Mouse (Mus musculus) urinary bladder, postnatal 14 days (tissue): Measurements from ENCODE around the gene Afmid.

Source experiments
- DNase-seq: peaks from one replicate; pipeline ENCODE4 v3.0.0; 2021; ENCODE audit warnings: low spot score

Afmid gene

DNA sequence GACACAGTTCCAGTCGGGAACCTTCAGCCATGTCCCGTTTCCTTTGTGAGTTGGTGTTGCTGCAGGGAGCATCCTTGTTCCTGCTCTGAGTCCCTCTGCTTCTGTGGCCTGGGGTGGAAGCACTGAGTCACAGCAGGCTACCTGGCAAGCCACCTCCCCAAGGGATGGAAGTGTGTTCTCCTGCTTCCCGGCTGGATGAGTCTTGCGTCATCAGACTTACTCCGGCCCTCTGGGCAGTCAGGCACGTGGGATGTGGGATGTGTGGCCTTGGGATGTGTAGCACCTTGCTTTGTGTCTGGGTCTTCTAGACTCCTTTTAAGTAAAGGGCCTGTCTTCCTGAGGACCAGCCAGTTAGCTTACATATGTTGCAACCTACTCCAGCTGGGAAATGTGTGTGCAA, 54.0 kb downstream of the Afmid start:
- DNase-seq = no peak

DNA sequence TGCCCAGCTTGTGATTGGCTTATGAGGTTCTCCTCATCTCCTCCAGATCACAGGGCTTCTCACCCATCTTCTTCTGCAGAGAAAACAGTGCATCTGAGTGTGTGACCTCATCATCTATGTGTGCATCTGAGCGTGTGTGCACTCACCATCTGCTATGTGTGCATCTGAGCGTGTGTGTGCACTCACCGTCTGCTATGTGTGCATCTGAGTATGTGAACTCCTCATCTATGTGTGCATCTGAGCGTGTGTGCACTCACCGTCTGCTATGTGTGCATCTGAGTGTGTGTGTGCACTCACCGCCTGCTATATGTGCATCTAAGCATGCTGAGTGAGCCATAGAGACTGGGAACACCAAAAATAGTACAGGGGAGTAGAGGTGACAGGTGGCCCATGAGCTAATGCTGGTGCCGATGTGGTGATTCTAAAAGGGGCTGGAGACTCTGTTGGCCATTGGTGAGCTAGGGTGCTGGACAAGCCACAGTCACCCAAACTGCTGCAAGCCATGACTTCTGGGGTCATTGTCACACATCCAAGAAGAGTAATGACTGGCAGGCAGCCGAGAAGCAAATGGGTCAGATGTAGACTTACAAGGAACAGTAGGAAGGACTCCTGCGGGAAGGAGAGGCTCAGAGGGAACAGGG, 54.7 kb downstream of the Afmid start:
- DNase-seq = no peak

DNA sequence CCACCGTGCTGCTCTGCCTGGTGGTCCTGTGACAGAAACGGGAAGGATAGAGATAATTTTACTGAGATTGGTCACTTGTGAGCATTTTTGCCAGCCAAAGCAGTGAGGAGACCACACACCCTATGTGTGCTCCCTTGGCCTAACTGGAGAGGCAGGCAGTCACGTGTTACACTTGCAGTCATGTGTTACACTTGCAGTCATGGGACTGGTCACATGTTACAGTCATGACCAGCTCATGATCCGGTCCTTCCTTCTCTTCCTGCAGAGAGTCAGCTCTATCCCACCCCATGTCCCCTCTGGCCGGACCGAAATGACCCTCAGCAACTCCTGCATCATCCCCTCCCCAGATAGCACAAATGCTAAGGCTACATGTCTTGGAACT, 55.2 kb downstream of the Afmid start:
- DNase-seq = no peak

DNA sequence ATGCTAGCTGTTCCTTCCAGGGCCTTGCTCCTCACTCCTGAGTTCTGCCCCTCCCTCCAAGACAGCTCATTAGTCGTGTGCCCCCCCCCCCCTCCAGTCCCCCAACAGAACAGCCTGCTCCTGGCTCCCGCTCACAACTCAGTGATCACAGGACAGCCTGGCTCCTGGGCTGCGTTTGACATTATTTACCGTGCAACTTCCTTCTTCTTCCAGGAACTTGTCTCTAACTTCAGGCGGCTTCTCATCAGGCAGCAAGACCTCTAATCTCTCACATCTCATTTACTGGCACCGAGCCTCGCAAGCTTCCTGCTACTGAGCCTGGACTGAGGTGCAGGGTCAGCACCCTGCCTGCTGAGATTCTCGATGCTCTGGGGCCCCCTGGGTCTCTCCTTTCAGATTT, 56.1 kb downstream of the Afmid start:
- DNase-seq = peak; percentile 74

DNA sequence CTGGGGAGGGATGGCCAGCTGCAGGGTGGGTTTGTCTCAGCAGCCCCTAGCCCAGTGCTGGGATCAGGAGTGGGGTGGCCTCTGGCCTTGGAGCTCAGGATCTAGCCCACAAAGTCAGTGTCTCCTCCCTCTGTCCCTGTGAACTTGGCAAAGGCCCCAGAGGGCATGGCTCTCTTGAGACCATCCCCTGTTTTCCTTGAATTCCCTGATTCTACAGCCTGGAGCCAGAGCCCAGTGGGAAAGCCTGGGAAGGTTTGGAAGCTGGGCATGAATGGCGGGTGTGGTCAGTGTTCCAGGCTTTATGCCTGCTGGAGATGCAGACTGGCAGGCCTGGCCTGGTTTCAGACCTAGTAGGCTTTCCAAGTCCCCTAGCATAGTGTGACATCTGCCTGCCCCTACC, 56.5 kb downstream of the Afmid start:
- DNase-seq = no peak

DNA sequence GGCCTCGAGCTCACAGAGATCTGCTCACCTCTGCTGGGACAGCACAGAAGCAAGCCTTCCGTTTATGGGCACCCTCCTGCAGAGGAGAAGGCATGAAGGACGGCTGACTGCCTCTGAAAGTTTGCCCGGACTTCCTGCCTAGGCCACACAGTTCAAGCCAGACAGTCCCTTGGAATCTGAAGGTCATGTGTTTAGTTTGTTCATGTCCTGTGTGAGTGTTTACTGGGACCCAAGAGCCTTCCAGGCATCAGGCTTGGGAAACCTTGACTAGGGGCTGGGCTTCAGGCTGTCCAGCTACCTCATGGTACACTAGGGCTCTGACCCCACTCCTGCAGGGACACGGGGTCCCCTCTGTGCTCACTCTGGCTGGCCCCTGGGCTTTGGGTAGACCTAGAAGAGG, 60.3 kb downstream of the Afmid start:
- no peak for DNase-seq

DNA sequence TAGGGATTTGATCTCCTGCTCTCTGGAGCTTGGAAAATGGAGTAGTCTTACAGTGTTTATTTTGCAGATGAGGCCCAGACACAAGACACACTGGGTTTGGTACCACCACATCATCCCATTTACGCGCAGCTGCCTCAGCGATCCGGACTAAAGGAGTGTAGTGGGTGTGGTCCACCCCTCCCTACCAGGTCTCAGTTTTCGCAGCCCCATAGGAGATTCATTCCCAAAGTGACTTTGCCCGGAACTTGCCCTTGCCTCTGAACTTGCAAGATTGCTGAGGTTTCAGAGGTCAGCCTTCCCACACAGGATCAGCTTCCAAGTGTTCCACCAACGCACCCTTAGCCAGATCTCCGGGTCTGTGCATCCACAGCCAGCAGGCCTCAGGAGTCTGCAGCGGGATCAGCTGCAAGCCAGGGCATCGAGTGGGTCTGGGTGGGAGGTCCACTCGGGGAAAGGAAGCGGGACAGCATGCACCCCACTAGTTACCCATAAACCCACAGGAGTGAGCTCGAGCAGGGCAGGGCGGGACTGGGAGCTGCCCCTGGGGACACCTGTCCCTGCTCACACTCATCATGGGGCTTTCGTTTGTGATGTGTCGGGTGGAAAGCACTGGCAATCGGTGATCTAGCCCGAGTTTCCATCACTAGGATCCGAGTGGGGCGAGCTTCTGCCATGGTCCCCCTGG, 62.6 kb downstream of the Afmid start:
- no peak for DNase-seq

DNA sequence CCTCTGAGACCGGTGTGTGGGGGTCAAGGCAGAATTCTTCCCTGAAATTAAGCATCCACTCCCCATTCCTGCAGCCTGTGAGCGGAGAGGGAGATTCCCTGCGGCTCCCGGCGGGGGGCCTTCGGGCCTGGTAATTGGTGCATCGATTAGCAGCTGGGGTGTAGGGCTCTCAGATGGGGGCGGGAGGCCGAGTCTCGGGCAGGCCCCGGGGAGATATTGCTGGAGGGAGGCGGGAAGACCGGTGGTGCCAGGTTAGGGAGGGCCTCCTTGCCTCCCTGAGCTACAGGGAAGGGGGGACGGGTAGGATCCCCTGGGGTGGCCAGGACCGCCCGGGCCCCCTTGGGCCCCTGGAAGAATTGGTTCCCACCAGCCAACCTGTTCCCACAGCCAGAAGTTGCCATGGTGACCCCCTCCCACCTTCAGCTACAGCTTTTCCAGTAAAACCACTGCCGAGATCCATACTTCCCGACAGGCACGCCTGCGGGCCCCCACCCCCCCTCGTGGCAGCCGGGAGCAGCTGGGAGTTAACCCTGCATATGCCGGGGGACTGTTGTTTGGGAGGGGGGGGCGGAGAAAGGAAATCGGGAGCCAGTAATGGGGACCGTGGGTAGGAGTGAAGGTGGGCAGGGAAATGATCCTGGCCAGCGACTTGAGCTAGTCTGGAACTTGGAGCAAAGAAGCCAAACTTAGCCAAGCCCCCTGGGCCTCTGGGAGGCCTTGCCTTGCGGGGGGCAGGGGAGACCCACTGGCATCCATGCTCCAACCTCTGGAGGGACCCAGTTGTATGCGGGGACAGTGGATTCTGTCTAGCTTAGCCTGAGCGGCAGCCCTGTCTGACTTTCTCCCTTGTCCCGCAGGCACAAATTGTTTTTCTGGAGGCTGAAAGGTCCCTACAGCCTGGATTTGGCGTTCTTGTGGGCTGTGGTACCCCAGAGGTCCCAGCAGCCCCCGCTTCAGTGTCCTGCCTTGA, 63.4 kb downstream of the Afmid start:
- no peak for DNase-seq
